Mouse (Mus musculus) bone marrow macrophage, adult 2 months (primary cell): ENCODE results near the gene Pkp4.

Experiments
- CTCF ChIP-seq: IDR thresholded peaks from 2 replicates; pipeline ENCODE4 v1.5.1; 2012; ENCODE audit warnings: low read depth, mild to moderate bottlenecking, low read length, moderate library complexity
- POLR2A ChIP-seq: IDR thresholded peaks from 2 replicates; pipeline ENCODE4 v1.6.1; 2012; ENCODE audit warnings: mild to moderate bottlenecking, low read depth, low read length, borderline replicate concordance

GRCm38 (mm10) chr2:59233936-59234335 lies 73.3 kb downstream of the Pkp4 start:
- TF ChIP-seq CTCF (no peak), POLR2A (no peak)
